Mouse (Mus musculus): Measurements from ENCODE around the gene Tmem163.

DNA sequence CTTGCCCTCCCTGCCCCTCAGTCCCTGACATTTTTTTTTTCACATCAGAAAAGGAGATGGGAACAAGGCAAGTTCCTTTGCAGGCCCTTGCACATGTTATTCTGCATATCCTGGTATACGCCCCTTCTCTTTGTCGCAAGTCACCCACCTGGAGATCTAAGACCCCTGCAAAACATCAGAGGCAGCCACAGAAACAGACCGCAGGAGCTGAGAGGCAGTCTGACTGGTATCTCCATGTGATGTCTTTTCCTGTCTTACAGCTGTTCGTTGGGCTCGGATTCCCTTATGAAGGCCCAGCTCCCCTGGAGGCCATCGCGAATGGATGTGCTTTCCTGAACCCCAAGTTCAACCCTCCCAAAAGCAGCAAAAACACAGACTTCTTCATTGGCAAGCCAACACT lies 219.8 kb downstream of the Tmem163 start:
- TF ChIP-seq POLR2A (IDR thresholded peaks at IDR 0.05; ENCODE audit: insufficient read length, low read depth) (no peak), TCF12 (IDR thresholded peaks at IDR 0.05; ENCODE audit: insufficient read depth, poor library complexity, severe bottlenecking) (no peak), SRF (IDR thresholded peaks at IDR 0.05; ENCODE audit: control insufficient read depth, insufficient read length, low read depth) (no peak), POLR2AphosphoS2 (IDR thresholded peaks at IDR 0.05; ENCODE audit: insufficient read length, low read depth) (no peak), MAX (IDR thresholded peaks at IDR 0.05; ENCODE audit: low read depth) (no peak), MYOD1 (IDR thresholded peaks at IDR 0.05; ENCODE audit: control insufficient read depth in 1 of 3, insufficient read length in 2 of 3, low read depth in 2 of 3) (no peak)
